Mouse (Mus musculus): Measurements from ENCODE around the gene Arhgef19. TPM values are rescaled to one million over a fixed set of nuclear protein-coding genes. Genes with fewer than 3 reads are reported as not detected.

Gene Arhgef19
- total RNA-seq (2023): not detected in 2 replicates

GRCm38 (mm10) chr4:141239388-141240125 lies at the start of gene Arhgef19:
TSS of gene Arhgef19 (plus strand) at chr4:141239499.

GRCm38 (mm10) chr4:141213770-141214336 lies 25.4 kb upstream of the Arhgef19 start, which contains the start of gene Rsg1:
TSS of gene Rsg1 (plus strand) at chr4:141213956.

DNA sequence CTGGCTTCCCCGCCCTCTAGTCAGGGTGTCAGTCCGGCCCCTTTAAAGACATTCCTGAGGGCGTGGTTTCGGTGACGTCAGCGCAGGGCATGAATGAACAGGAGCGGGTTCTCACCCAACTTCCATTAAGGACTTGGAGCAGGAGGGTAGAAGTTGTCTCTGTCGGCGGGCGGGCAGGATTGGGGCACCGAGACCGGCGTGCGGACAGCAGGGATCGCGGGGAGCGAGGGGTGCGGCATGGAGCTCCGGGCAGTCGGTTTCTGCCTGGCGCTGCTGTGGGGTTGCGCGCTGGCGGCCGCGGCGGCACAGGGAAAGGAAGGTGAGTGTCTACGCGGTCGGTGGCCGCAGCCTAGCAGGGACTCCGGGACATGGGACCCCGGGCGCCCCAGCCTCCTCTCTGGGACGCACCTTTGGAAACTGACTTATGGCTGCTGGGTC lies 61.8 kb downstream of the Arhgef19 start, which contains the start of gene Epha2:
Epha2 (plus strand) TSS at position 125 of the 438 bp plus-strand sequence.

Other genes starting within 250 kb of the Arhgef19 start
- not detected in 2 replicates for gene Mfap2, start 229.1 kb upstream of the Arhgef19 start, total RNA-seq (2023)
- gene Crocc, start 178.9 kb upstream of the Arhgef19 start, total RNA-seq (2023): 7.8 and 10.3 TPM in 2 replicates
- gene Necap2, start 161.1 kb upstream of the Arhgef19 start, total RNA-seq (2023): 79.8 and 82.2 TPM in 2 replicates
- gene Spata21, start 151.2 kb upstream of the Arhgef19 start, total RNA-seq (2023): not detected in 2 replicates
- gene Szrd1, start 99.7 kb upstream of the Arhgef19 start, total RNA-seq (2023): 77.3 and 86.6 TPM in 2 replicates
- gene Fbxo42, start 91.6 kb upstream of the Arhgef19 start, total RNA-seq (2023): 21.2 and 34.1 TPM in 2 replicates
- 0.54 and 1.3 TPM in 2 replicates for gene Rsg1, start 25.5 kb upstream of the Arhgef19 start, total RNA-seq (2023)
- gene Epha2, start 61.7 kb downstream of the Arhgef19 start, total RNA-seq (2023): 0.76 and 1.1 TPM in 2 replicates
- not detected in 2 replicates for gene Fam131c, start 128.7 kb downstream of the Arhgef19 start, total RNA-seq (2023)
- gene Clcnka, start 159.2 kb downstream of the Arhgef19 start, total RNA-seq (2023): not detected in 2 replicates
- not detected in 2 replicates for gene Clcnkb, start 176.5 kb downstream of the Arhgef19 start, total RNA-seq (2023)
- gene Hspb7, start 181.3 kb downstream of the Arhgef19 start, total RNA-seq (2023): not detected in 2 replicates
- gene Srarp, start 196.6 kb downstream of the Arhgef19 start, total RNA-seq (2023): not detected in 2 replicates
- 32.0 and 36.4 TPM in 2 replicates for gene Zbtb17, start 205.2 kb downstream of the Arhgef19 start, total RNA-seq (2023)

Data from neutrophil, adult 65 days (primary cell).